Mouse (Mus musculus): ENCODE results near the gene Ass1. TPM values are rescaled to one million over a fixed set of nuclear protein-coding genes. Genes with fewer than 3 reads are reported as not detected.

Gene Ass1
- polyA plus RNA-seq, 1 experiment, result 43.7 TPM

DNA sequence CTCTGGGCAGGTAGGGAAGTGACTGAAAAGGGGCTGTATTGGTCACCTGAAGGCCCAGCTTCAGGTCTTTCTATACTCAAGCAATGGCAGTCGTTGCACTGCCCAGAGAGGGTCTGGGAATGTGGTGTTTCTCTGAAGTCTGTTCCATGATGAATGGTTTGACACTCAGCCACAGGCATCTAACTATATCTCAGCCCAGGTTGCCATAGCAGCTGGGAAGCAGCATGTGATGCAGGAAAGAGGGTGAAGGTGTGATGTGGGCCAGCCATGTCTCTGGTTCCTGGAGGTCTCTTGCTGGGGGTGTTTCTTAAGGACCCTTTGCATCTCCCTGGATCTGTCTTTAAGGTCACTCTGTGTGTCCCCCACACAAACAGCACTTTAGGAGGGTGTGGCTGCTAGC is 26.1 kb downstream of the Ass1 start:
- Histone ChIP-seq H3K4me3 (replicated peaks; ENCODE audit: control insufficient read depth, low read depth, low read length) (no peak overlapping the region), H3K27ac (ENCODE audit: control insufficient read depth, insufficient read depth, low read depth, low read length, poor library complexity) (no peak overlapping the region), H3K4me1 (ENCODE audit: control insufficient read depth, insufficient read depth, low read length) (no peaks in the 10 kb centered on the region; the same call in 1 of the 2 replicates)
- 57% methylated on average over 1 of the region's 1 CpGs for WGBS
- TF ChIP-seq POLR2A (IDR thresholded peaks at IDR 0.05; ENCODE audit: borderline replicate concordance, control insufficient read depth, low read depth, low read length) (no peak), CTCF (IDR thresholded peaks at IDR 0.05; ENCODE audit: control insufficient read depth, insufficient read depth, low read length) (no peak)

DNA sequence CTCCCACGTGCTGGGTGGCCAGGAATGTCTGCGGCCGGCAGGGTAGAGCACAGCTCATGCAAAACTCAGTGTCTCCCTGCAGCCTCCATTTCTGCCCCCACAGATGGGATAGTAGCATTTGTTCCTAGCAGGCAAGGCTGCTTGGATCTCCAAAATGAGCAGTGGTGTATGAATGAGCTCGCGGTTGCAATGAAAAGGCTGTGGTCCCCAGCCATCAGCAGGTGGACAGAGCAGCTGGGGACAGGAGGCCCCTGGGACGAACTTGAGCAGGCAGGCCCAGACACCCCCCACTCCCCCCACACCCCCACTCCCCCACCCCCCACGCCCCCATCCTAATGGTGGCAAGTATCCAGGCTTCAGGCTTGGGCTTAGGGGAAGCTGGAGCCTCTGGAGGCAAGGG is 27.1 kb downstream of the Ass1 start:
- 74% methylated on average over 7 of the region's 7 CpGs for WGBS
- TF ChIP-seq CTCF (IDR thresholded peaks at IDR 0.05; ENCODE audit: control insufficient read depth, insufficient read depth, low read length) (no peak), POLR2A (IDR thresholded peaks at IDR 0.05; ENCODE audit: borderline replicate concordance, control insufficient read depth, low read depth, low read length) (no peak)

DNA sequence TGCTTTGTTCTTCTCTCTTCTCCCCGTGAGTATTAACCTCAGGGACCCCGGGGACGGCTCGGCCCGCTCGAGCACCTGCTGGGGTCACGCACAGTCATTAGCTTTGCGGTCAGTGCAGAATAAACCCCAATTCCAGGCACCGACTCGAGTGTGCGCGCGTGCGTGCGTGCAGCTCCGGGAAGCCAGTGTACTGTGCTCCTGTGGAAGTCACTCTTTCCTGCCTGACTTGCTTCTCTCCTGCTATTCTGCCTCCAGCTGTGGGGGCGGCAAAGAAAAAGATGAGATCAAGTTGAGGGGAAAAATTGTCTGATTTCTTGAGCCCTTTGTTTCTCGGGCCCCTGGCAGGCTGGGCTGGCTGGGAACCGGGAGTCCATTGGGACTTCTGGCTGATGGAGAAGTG is 27.6 kb downstream of the Ass1 start:
- Histone ChIP-seq H3K4me1 (ENCODE audit: control insufficient read depth, insufficient read depth, low read length) (no peaks in the 10 kb centered on the region; the same call in 1 of the 2 replicates), H3K27ac (ENCODE audit: control insufficient read depth, insufficient read depth, low read depth, low read length, poor library complexity) (no peak overlapping the region; the same call in 1 of the 2 replicates), H3K4me3 (replicated peaks; ENCODE audit: control insufficient read depth, low read depth, low read length) (no peak overlapping the region)
- WGBS, result 86% methylated on average over 19 of the region's 19 CpGs
- TF ChIP-seq CTCF (IDR thresholded peaks at IDR 0.05; ENCODE audit: control insufficient read depth, insufficient read depth, low read length), result no peak

More for the DNA sequence above, 27.1 kb downstream of the Ass1 start:
- Histone ChIP-seq H3K4me3 (replicated peaks; ENCODE audit: control insufficient read depth, low read depth, low read length) (no peak overlapping the region), H3K27ac (ENCODE audit: control insufficient read depth, insufficient read depth, low read depth, low read length, poor library complexity) (no peak overlapping the region), H3K4me1 (ENCODE audit: control insufficient read depth, insufficient read depth, low read length) (no peaks in the 10 kb centered on the region; the same call in 1 of the 2 replicates)

DNA sequence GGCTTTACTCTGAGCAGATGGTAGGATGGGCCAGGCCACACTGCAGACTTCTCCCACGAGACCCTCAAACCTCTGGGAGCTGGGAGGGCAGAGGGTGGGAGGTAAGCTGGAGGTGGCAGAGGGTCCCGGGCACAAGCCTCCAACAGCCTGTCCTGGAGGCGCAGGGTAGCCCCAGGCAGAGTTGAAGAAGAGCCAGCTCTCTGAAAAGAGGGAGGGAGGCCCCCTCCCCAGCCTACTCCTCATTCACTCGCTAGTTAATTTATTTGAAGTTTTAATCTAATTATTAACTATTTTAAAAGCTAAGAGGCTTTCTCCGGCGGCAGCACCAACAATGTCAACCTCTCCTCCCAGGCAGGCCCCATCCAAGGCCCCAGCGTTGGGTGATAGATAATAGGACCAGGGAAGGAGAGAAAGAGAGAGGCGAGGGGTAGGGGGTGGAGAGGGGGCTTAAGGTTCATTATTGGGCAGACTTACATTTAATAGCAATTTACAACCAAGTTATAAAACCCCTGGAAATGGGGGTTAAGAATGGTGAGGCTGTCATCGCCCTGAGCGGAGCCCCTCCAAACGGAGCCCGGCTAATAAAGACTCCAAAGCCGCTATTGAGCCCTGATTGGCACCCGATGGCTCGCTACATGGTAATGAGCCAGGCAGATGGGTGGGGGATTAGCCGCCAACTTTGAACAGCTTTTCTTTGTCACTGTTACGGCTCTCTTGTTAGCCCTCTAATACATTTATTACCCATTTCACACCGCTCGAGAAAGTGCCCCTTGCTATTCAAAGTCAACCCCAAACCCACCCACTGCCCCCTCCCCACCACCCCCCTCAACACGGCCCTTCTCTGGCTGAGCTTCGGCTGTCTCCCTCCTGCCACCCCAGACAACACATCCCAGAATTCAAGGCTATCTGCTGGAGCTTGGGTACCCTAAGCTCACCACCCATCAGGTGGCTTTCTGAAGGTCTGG is 29.6 kb downstream of the Ass1 start:
- TF ChIP-seq POLR2A (IDR thresholded peaks at IDR 0.05; ENCODE audit: borderline replicate concordance, control insufficient read depth, low read depth, low read length), result no peak
- no peak for TF ChIP-seq CTCF (IDR thresholded peaks at IDR 0.05; ENCODE audit: control insufficient read depth, insufficient read depth, low read length)
- WGBS, result 86% methylated on average over 21 of the region's 21 CpGs
- no peak overlapping the region for H3K4me3 ChIP-seq (replicated peaks; ENCODE audit: control insufficient read depth, low read depth, low read length)
- no peak overlapping the region for H3K27ac ChIP-seq (ENCODE audit: control insufficient read depth, insufficient read depth, low read depth, low read length, poor library complexity)
- H3K4me1 ChIP-seq (ENCODE audit: control insufficient read depth, insufficient read depth, low read length), result no peaks in the 10 kb centered on the region; the same call in 1 of the 2 replicates

DNA sequence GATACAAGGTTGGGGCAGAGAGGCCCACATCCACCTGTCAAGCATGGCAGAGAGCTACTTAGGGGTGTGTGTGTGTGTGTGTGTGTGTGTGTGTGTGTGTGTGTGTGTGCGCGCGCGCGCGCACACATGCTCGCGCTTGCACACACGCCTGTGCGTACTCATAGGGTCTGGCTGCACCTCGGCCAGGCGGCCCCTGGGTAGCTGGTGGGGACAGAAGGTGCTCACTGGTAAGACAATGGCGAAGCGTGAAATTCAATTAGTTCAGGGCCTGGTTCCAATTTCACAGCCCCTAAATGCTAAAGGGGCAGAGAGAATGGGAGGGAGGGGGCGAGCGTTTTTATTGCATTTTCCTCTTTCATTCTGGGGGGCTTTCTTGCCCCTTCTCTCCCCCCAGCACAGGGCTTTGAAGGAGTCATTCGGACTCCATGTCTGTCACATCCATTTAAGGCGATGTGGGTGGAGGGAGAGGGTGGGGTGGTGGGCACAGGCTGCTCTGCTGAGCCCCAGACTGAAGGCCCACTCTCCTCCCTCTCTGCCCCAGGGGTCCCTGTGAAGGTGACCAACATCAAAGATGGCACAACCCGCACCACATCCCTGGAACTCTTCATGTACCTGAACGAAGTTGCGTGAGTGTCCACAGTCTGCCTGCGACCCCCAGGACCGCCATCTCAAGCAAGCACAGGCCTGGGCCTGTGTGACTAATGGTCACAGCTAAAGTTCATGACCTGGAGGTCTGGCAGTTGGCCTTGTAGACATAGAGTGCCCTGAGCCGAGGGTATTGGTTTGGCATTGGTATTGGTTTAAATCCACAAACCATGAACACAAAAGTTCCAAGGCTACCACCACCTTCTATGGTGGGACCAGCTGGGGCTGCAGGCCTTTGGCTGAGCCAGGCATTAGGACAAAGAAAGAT is 30.5 kb downstream of the Ass1 start:
- no peaks in the 10 kb centered on the region; the same call in 1 of the 2 replicates for H3K4me1 ChIP-seq (ENCODE audit: control insufficient read depth, insufficient read depth, low read length)
- 94% methylated on average over 24 of the region's 24 CpGs for WGBS

DNA sequence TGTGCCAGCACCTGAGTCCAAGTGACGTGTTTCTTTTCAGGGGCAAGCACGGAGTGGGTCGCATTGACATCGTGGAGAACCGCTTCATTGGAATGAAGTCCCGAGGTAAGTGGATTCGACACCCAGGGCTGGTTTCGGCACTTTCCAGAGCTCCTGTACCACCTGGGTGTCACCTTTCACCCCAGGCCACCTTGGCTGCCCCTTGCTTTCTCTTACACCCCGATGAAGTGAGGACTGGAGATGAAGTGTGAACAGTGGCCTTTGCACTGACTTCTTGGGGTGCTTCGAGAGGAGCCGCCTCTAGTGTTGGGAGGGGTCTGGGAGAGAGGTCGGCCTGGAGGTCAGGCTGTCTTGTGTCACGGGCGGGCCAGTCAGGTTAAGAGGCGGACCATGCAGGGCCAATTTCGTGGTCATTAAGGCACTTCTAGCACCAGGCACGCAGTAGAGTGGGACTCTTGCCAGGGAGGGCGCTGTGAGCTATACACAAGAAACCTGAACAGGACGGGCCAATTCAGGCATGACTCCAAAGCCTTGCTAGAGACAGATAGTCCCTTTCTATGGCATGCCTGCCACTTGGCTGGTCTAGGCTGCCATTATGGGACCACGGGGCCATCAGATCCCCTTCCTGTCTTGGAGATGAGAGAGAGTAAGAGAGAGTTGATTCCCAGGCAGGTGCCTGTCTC is 31.6 kb downstream of the Ass1 start:
- no peaks in the 10 kb centered on the region; the same call in 1 of the 2 replicates for H3K4me1 ChIP-seq (ENCODE audit: control insufficient read depth, insufficient read depth, low read length)
- no peak overlapping the region for H3K4me3 ChIP-seq (replicated peaks; ENCODE audit: control insufficient read depth, low read depth, low read length)
- H3K27ac ChIP-seq (ENCODE audit: control insufficient read depth, insufficient read depth, low read depth, low read length, poor library complexity), result no peak overlapping the region
- 81% methylated on average over 20 of the region's 20 CpGs for WGBS
- TF ChIP-seq CTCF (IDR thresholded peaks at IDR 0.05; ENCODE audit: control insufficient read depth, insufficient read depth, low read length), result no peak
- TF ChIP-seq POLR2A (IDR thresholded peaks at IDR 0.05; ENCODE audit: borderline replicate concordance, control insufficient read depth, low read depth, low read length), result no peak

More for the DNA sequence above, 30.5 kb downstream of the Ass1 start:
- H3K4me3 ChIP-seq (replicated peaks; ENCODE audit: control insufficient read depth, low read depth, low read length), result no peak overlapping the region
- no peak for TF ChIP-seq CTCF (IDR thresholded peaks at IDR 0.05; ENCODE audit: control insufficient read depth, insufficient read depth, low read length)
- TF ChIP-seq POLR2A (IDR thresholded peaks at IDR 0.05; ENCODE audit: borderline replicate concordance, control insufficient read depth, low read depth, low read length), result no peak
- H3K27ac ChIP-seq (ENCODE audit: control insufficient read depth, insufficient read depth, low read depth, low read length, poor library complexity), result no peak overlapping the region

DNA sequence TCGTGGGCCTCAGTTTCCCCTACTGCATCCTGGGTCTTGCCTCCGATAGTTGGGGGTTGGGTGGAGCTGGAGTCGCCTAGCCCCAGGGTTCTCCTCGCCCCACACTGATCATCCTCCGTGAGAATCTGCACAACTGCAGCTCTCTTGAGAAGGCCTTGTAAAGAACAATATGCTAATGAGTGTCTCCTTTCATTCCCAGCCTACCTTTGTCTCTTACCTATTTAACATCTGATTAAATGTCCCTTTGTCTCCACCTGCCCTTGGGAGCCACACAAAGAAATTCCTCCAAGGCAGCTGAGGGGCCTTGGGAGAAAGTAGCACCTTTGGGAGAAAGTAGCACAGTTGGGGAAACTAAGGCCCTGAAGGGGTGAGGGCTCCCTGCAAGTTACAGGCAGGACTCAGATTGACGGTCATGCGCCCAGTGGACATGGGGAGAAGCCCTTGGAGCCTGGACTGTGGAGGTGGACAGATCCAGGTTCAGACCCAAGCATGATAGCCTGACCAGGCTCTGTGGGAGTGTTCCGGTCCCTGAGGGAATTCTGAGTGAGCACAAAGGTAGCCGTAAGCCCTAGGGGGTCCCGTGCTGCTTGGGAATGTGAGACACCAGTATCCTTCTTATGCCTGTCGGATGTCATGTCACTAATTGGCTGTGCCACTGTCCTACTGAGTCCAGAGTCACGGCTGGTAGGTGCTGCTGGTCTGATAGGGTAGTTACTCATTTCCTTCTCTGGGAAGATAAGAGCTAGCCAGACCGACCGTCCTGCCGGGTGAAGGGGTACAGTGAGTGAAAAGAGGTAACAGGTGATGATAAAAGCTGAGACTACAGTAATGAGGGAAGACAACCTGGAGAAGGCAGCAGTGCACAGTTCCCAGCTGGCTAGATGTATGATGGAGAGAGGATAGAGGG is 32.9 kb downstream of the Ass1 start:
- 82% methylated on average over 15 of the region's 15 CpGs for WGBS
- TF ChIP-seq POLR2A (IDR thresholded peaks at IDR 0.05; ENCODE audit: borderline replicate concordance, control insufficient read depth, low read depth, low read length), result no peak
- TF ChIP-seq CTCF (IDR thresholded peaks at IDR 0.05; ENCODE audit: control insufficient read depth, insufficient read depth, low read length), result no peak
- Histone ChIP-seq H3K27ac (ENCODE audit: control insufficient read depth, insufficient read depth, low read depth, low read length, poor library complexity) (no peak overlapping the region; the same call in 1 of the 2 replicates), H3K4me3 (replicated peaks; ENCODE audit: control insufficient read depth, low read depth, low read length) (no peak overlapping the region), H3K4me1 (ENCODE audit: control insufficient read depth, insufficient read depth, low read length) (no peaks in the 10 kb centered on the region)

Data from bone marrow, adult 2 months (tissue).